ENCODE assay signal across 7 mouse cellular contexts in genomic region chrX:77510371-77511300, GRCm38 (mm10). TPM values are rescaled to one million over a fixed set of nuclear protein-coding genes. Genes with fewer than 3 reads are reported as not detected.
DNase-seq lines count a peak whose midpoint lies in the region; ATAC-seq and TF ChIP-seq lines count a peak whose summit lies in the region.

Gene Tbl1x, plus strand, starts transcription at chrX:77511013.

- H3K4me2 ChIP-seq in intestine, embryonic 14.5 days (ENCODE audit: low read length), result peak within 1 kb of the TSS; percentile 58
- peak within 1 kb of the TSS; percentile 47 for H3K4me2 ChIP-seq in midbrain, embryonic 11.5 days

- peak; percentile 86 for ATAC-seq in intestine, embryonic 14.5 days (replicated peaks; ENCODE audit: low FRiP score, low TSS enrichment, low read depth)
- peak; percentile 89 for ATAC-seq in midbrain, embryonic 11.5 days (ENCODE audit: low FRiP score)

- WGBS in intestine, embryonic 14.5 days, result 21% methylated on average over 31 of the region's 76 CpGs
- WGBS in midbrain, embryonic 11.5 days, result 25% methylated on average over 41 of the region's 76 CpGs

- H3K4me1 ChIP-seq in cortical plate, adult 2 months (ENCODE audit: control insufficient read depth, insufficient read depth, low read length), result no peaks in the 10 kb centered on the region
- no peaks in the 10 kb centered on the region; the same call in 1 of the 2 replicates for H3K4me1 ChIP-seq in intestine, embryonic 14.5 days (replicated peaks; ENCODE audit: control insufficient read depth, insufficient read depth, low read length)
- peaks cover 6% of the 10 kb centered on the region; the same call in 1 of the 2 replicates for H3K4me1 ChIP-seq in midbrain, embryonic 11.5 days (ENCODE audit: control insufficient read depth, insufficient read depth, low read length)

- DNase-seq in adipocyte (ENCODE audit: low spot score), result peak; percentile 70
- peak; percentile 74 for DNase-seq in gastrocnemius, postnatal 25 days
- peak; percentile 84 for DNase-seq in intestine, embryonic 14.5 days (ENCODE audit: low spot score)
- peak; percentile 90 for DNase-seq in left cerebral cortex, postnatal 4 days
- peak; percentile 93 for DNase-seq in midbrain, embryonic 11.5 days (ENCODE audit: low spot score, missing footprints)
- DNase-seq in skeletal muscle tissue, adult 2 months (ENCODE audit: low read depth, low spot score), result peak; percentile 67

- peak within 1 kb of the TSS; percentile 86 for H3K4me3 ChIP-seq in cortical plate, adult 2 months (ENCODE audit: insufficient read depth, low read length)
- H3K4me3 ChIP-seq in intestine, embryonic 14.5 days (ENCODE audit: low read depth, low read length), result peak within 1 kb of the TSS; percentile 56
- H3K4me3 ChIP-seq in midbrain, embryonic 11.5 days (ENCODE audit: low read depth, low read length), result peak within 1 kb of the TSS; percentile 64

- H3K36me3 ChIP-seq in intestine, embryonic 14.5 days (ENCODE audit: control insufficient read depth, insufficient read depth, low read length), result no peaks in the 10 kb centered on the region
- H3K36me3 ChIP-seq in midbrain, embryonic 11.5 days (ENCODE audit: control insufficient read depth, insufficient read depth, low read length), result no peaks in the 10 kb centered on the region

- TF ChIP-seq POLR2A in cortical plate, adult 2 months (IDR thresholded peaks at IDR 0.05; ENCODE audit: extremely low read depth, insufficient read depth, low read length), result no peak

- TF ChIP-seq CTCF in cortical plate, adult 2 months (IDR thresholded peaks at IDR 0.05; ENCODE audit: extremely low read depth, insufficient read depth, low read length), result no peak

- intact Hi-C loops in left cerebral cortex, postnatal 4 days (cut with DNase I), result loop anchor here (5.0 kb wide), 1 partner anchor 127 kb away; no protein-coding TSS in a partner anchor

- no peaks in the 10 kb centered on the region for H3K9me3 ChIP-seq in intestine, embryonic 14.5 days (ENCODE audit: control insufficient read depth, low read length)
- no peaks in the 10 kb centered on the region for H3K9me3 ChIP-seq in midbrain, embryonic 11.5 days (ENCODE audit: control insufficient read depth, low read length)

- peak within 1 kb of the TSS; percentile 92 for H3K27ac ChIP-seq in cortical plate, adult 2 months (ENCODE audit: insufficient read depth, low read length)
- H3K27ac ChIP-seq in intestine, embryonic 14.5 days (ENCODE audit: low read depth), result peak within 1 kb of the TSS; percentile 96
- H3K27ac ChIP-seq in midbrain, embryonic 11.5 days (ENCODE audit: low read depth, low read length), result peak within 1 kb of the TSS; percentile 90

- H3K9ac ChIP-seq in intestine, embryonic 14.5 days (ENCODE audit: low read length), result peak within 1 kb of the TSS; percentile 88
- H3K9ac ChIP-seq in midbrain, embryonic 11.5 days (ENCODE audit: low read length), result peak within 1 kb of the TSS; percentile 89

- no peaks in the 10 kb centered on the region for H3K27me3 ChIP-seq in intestine, embryonic 14.5 days (replicated peaks; ENCODE audit: control insufficient read depth, insufficient read depth, low read length)
- H3K27me3 ChIP-seq in midbrain, embryonic 11.5 days (ENCODE audit: control insufficient read depth, insufficient read depth, low read length), result no peaks in the 10 kb centered on the region

RNA-seq across cellular contexts. Expression of gene Tbl1x, which starts in this region (rescaled TPM):
- polyA plus RNA-seq in cortical plate, adult 2 months (2012; rRNA removed), result 33.1 and 33.4 TPM in 2 replicates
- 10 to 100 TPM in 1 of 2 experiments, 1 to 10 TPM in 1; 8.7 to 10.3 TPM for total RNA-seq in gastrocnemius, postnatal 25 days (2021)
- polyA plus RNA-seq in intestine, embryonic 14.5 days (2014; fragmentation: Nextera tagmentation; extraction: Ambion mirVana), result 82.5 and 88.0 TPM in 2 replicates
- 10 to 100 TPM; 69.3 to 70.9 TPM for total RNA-seq in left cerebral cortex, postnatal 4 days (2021)
- polyA plus RNA-seq in midbrain, embryonic 11.5 days (2014; fragmentation: Nextera tagmentation; extraction: Ambion mirVana), result 78.6 and 85.1 TPM in 2 replicates

Comparison
In these comparisons a context has a peak if more than half of its experiments do, and no peak if none do; other contexts are left out.
1. Peak in every context shown above with its lines: DNase-seq, ATAC-seq, H3K4me3 ChIP-seq and H3K27ac ChIP-seq.
2. RNA of gene Tbl1x (total RNA-seq): 69.3 to 70.9 TPM in left cerebral cortex, postnatal 4 days; 8.7 to 10.3 TPM in gastrocnemius, postnatal 25 days; every median in the first group is over 4 times any median in the second.